Mouse (Mus musculus) testis, adult 2 months (tissue): Measurements from ENCODE around the gene Sh3pxd2a. TPM values are rescaled to one million over a fixed set of nuclear protein-coding genes. Genes with fewer than 3 reads are reported as not detected.

ENCODE experiments used
- H3K27ac ChIP-seq: fragments of 200-500 bp; 2 replicates; pipeline ENCODE4 v1.5.1; 2012; ENCODE audit warnings: low read depth, low read length; ENCODE audit not compliant: control insufficient read depth, insufficient read depth
- H3K27me3 ChIP-seq: fragments of 200-500 bp; 2 replicates; pipeline ENCODE4 v1.6.1; 2012; ENCODE audit warnings: mild to moderate bottlenecking, low read length, moderate library complexity; ENCODE audit not compliant: control insufficient read depth, insufficient read depth
- H3K36me3 ChIP-seq: fragments of 200-500 bp; 2 replicates; pipeline ENCODE4 v1.6.1; 2012; ENCODE audit warnings: mild to moderate bottlenecking, low read length; ENCODE audit not compliant: control insufficient read depth, insufficient read depth
- H3K4me1 ChIP-seq: fragments of 200-500 bp; 2 replicates; pipeline ENCODE4 v1.6.1; 2012; ENCODE audit warnings: low read length; ENCODE audit not compliant: control insufficient read depth, insufficient read depth
- H3K4me3 ChIP-seq: fragments of 200-500 bp; 2 replicates; pipeline ENCODE4 v1.5.1; 2012; ENCODE audit warnings: low read depth, mild to moderate bottlenecking, low read length, moderate library complexity, mixed read lengths; ENCODE audit not compliant: control insufficient read depth
- CTCF ChIP-seq: fragments of 200-500 bp; IDR thresholded peaks from 2 replicates; pipeline ENCODE4 v1.5.1; 2012; ENCODE audit warnings: low read depth, mild to moderate bottlenecking, inconsistent platforms, low read length, moderate library complexity; ENCODE audit not compliant: control insufficient read depth, insufficient read depth, insufficient replicate concordance
- POLR2A ChIP-seq: fragments of 200-500 bp; IDR thresholded peaks from 2 replicates; pipeline ENCODE4 v1.6.1; 2012; ENCODE audit warnings: low read depth, mild to moderate bottlenecking, inconsistent platforms, low read length, moderate library complexity; ENCODE audit not compliant: control insufficient read depth
- polyA plus RNA-seq: library from polyadenylated mRNA; depleted of rRNA; stranded (reverse); fragments of >200 nt; gene quantifications from 2 replicates; pipeline ENCODE4 v1.2.3, GENCODE M21; 2012

Sh3pxd2a gene
- polyA plus RNA-seq, 1 experiment: 1.2 TPM

GRCm38 (mm10) chr19:47348395-47349016 lies 115.7 kb downstream of the Sh3pxd2a start:
- Histone ChIP-seq H3K27ac (no peak overlapping the region), H3K4me1 (no peaks in the 10 kb centered on the region), H3K27me3 (no peaks in the 10 kb centered on the region), H3K36me3 (no peaks in the 10 kb centered on the region), H3K4me3 (no peak overlapping the region)
- no peak for TF ChIP-seq POLR2A
- no peak for TF ChIP-seq CTCF

DNA sequence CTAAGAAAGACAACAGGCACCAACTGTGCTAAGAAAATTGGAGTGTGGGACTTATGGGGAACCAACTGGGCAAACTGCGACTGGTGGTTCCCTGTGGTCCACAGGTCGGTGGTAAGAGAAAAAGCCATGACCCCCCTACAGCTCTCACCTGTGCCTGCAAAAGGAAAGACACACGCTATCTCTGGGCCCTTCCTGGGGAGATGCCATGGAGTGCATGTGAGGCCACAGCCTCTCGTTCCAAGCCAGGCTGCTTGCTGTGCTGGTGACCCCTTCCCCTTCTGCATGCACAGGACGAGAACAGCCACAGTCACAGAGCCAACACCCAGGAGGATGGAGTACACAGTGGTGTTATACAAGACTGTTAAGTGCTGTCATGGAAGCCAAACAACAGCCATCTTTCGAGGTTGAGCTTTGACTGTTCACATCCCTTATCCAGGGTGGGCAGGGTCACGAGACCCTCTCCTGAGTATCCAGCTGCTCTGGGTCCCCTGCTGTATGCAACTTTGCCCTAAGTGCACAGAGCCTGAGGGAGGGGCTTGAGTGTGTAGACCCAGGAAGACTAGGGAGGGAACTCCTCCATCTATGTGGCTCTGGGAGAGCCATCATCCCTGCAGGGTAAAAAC lies 117.1 kb downstream of the Sh3pxd2a start:
- no peaks in the 10 kb centered on the region for H3K4me1 ChIP-seq
- no peak overlapping the region for H3K4me3 ChIP-seq
- TF ChIP-seq CTCF (no peak), POLR2A (no peak)
- H3K27ac ChIP-seq: no peak overlapping the region
- H3K27me3 ChIP-seq: no peaks in the 10 kb centered on the region
- no peaks in the 10 kb centered on the region for H3K36me3 ChIP-seq

GRCm38 (mm10) chr19:47346606-47347005 lies 117.6 kb downstream of the Sh3pxd2a start:
- no peak for TF ChIP-seq CTCF
- H3K36me3 ChIP-seq: no peaks in the 10 kb centered on the region
- no peak overlapping the region for H3K4me3 ChIP-seq
- no peaks in the 10 kb centered on the region for H3K27me3 ChIP-seq
- H3K27ac ChIP-seq: no peak overlapping the region
- no peaks in the 10 kb centered on the region for H3K4me1 ChIP-seq

GRCm38 (mm10) chr19:47345851-47346568 lies 118.2 kb downstream of the Sh3pxd2a start:
- no peak overlapping the region for H3K4me3 ChIP-seq
- H3K36me3 ChIP-seq: no peaks in the 10 kb centered on the region
- TF ChIP-seq POLR2A (no peak), CTCF (no peak)
- H3K27ac ChIP-seq: no peak overlapping the region
- H3K27me3 ChIP-seq: no peaks in the 10 kb centered on the region
- H3K4me1 ChIP-seq: no peaks in the 10 kb centered on the region

- Histone ChIP-seq H3K27ac (no peak overlapping the region), H3K4me1 (peaks cover 6% of the 10 kb centered on the region; the same call in 1 of the 2 replicates), H3K4me3 (no peak overlapping the region), H3K27me3 (no peaks in the 10 kb centered on the region), H3K36me3 (no peaks in the 10 kb centered on the region)
- TF ChIP-seq CTCF: no peak
- no peak for TF ChIP-seq POLR2A
Observed at GRCm38 (mm10) chr19:47343422-47343821, 120.8 kb downstream of the Sh3pxd2a start.

GRCm38 (mm10) chr19:47339165-47339564 lies 125.0 kb downstream of the Sh3pxd2a start:
- no peak overlapping the region for H3K27ac ChIP-seq
- H3K27me3 ChIP-seq: no peaks in the 10 kb centered on the region
- peak overlapping the region; percentile 69 for H3K4me3 ChIP-seq
- TF ChIP-seq POLR2A: no peak
- peak; percentile 91 for TF ChIP-seq CTCF
- peaks cover 6% of the 10 kb centered on the region; the same call in 1 of the 2 replicates for H3K4me1 ChIP-seq
- H3K36me3 ChIP-seq: no peaks in the 10 kb centered on the region

- H3K4me1 ChIP-seq: peaks cover 6% of the 10 kb centered on the region; the same call in 1 of the 2 replicates
- no peak overlapping the region for H3K27ac ChIP-seq
- peak overlapping the region; percentile 69 for H3K4me3 ChIP-seq
- H3K36me3 ChIP-seq: no peaks in the 10 kb centered on the region
- H3K27me3 ChIP-seq: no peaks in the 10 kb centered on the region
- TF ChIP-seq CTCF (no peak), POLR2A (no peak)
Observed at GRCm38 (mm10) chr19:47338396-47339164, 125.6 kb downstream of the Sh3pxd2a start.
